Mouse (Mus musculus): ENCODE data around the gene Tagap.
"Not testable (repeated sequence)": the region's sequence is repeated elsewhere in the genome, so short reads cannot be mapped to it uniquely, and the experiment has no call there.

DNA sequence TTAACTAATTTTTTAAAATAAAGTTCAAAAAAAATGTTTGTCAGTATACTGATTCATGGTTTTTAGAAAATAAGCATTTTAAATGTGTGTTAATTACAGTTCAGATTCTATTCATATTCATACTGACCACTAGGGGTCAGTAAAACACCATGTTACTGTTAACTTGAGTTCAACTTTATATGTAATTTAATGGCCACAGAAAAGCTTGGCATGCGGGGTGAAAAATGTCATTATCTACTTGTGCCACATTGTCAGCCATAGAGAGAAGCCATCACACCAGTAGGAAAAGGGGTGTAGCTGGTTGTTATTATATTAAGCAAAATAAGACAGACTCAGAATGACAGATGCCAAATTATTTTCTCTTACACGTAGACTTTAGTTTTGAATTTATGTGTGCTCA lies 57.7 kb downstream of the Tagap start:
- not testable (repeated sequence) for TF ChIP-seq CTCF, EP300 (IDR thresholded peaks at IDR 0.05; ENCODE audit: low read depth)

Measured in liver, postnatal 0 days (tissue).